Mouse (Mus musculus) T-helper 1 cell (primary cell): ENCODE results near the gene Gm20869.
"Not testable (repeated sequence)": the region's sequence is repeated elsewhere in the genome, so short reads cannot be mapped to it uniquely, and the experiment has no call there.

Source experiments
- in situ Hi-C: fragments of 300-600 bp; cut with MboI, MseI; formaldehyde crosslinking; loops from one replicate; pipeline ENCODE4 v1.15.1; 2025; ENCODE audit warnings: high pct_unique_total_duplicates

The Gm20869 gene

DNA sequence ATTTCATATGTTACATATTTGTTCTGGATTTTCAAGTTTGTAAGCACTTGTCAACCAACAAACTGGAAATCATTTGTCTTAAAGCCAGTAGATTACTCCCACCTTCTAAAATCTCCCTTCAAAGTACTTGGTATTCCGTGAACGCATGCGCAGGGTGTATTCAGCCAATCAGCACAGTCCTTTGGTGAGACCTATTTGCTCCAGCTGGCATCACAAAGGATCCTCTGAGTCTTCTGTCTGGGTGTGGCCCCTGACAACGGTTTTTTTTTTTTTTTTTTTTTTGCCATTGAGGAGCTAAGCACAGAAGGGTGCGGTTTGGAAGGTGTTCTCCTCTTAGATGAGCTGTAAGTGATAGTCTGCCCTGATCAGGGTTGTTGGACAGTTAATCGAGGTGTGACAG lies at the start of gene Gm20869:
Gm20869 (plus strand) TSS at position 301 of the 400 bp plus-strand sequence.
- in situ Hi-C loops: not testable (repeated sequence)
